Mouse (Mus musculus) megakaryocyte progenitor cell, adult 5-6 weeks (primary cell): ENCODE measurements around the gene Gpr183. TPM values are rescaled to one million over a fixed set of nuclear protein-coding genes. Genes with fewer than 3 reads are reported as not detected.
A peak's percentile ranks its signal among the peaks of the same experiment; 100 is the strongest.

Experiments used
- ATAC-seq: replicated peaks from 2 replicates; pipeline ENCODE4 v1.8.0; 2016; ENCODE audit warnings: mild to moderate bottlenecking, moderate TSS enrichment, inconsistent platforms; ENCODE audit not compliant: poor library complexity
- total RNA-seq, 2 experiments: library from RNA; stranded (forward) in 1 of 2; stranded (reverse) in 1 of 2; fragments of 157-497, 149-512 nt in 1 of 2; fragments of 200-1000 nt in 1 of 2; gene quantifications; 2 replicates each; pipeline versions ENCODE4 v1.2.3 to v1.2.4; 2015 to 2017

The Gpr183 gene
- total RNA-seq, 2 experiments from 2014 or later: 3.5 to 4.0 TPM

GRCm38 (mm10) chr14:121933906-121934596 is 30.9 kb downstream of the Gpr183 start:
- ATAC-seq: no peak

- ATAC-seq: no peak
Observed at GRCm38 (mm10) chr14:121932180-121932579, 32.8 kb downstream of the Gpr183 start.

GRCm38 (mm10) chr14:121931594-121931993 is 33.4 kb downstream of the Gpr183 start:
- ATAC-seq: no peak

- ATAC-seq: 0 out of 2 replicates have a peak, but pooled peaks have one; percentile 7
Observed at GRCm38 (mm10) chr14:121930731-121931383, 34.1 kb downstream of the Gpr183 start.

- ATAC-seq: peak; percentile 67
Observed at GRCm38 (mm10) chr14:121929243-121929951, 35.6 kb downstream of the Gpr183 start.

- ATAC-seq: peak; percentile 56
Observed at GRCm38 (mm10) chr14:121928375-121929137, 36.4 kb downstream of the Gpr183 start.

GRCm38 (mm10) chr14:121927451-121927850 is 37.5 kb downstream of the Gpr183 start:
- no peak for ATAC-seq

GRCm38 (mm10) chr14:121926901-121927300 is 38.1 kb downstream of the Gpr183 start:
- no peak for ATAC-seq

- no peak for ATAC-seq
Observed at GRCm38 (mm10) chr14:121924876-121925275, 40.1 kb downstream of the Gpr183 start.

GRCm38 (mm10) chr14:121922731-121923130 is 42.3 kb downstream of the Gpr183 start:
- ATAC-seq: no peak

GRCm38 (mm10) chr14:121922016-121922415 is 43.0 kb downstream of the Gpr183 start:
- no peak for ATAC-seq

GRCm38 (mm10) chr14:121920511-121921124 is 44.4 kb downstream of the Gpr183 start:
- no peak for ATAC-seq

- ATAC-seq: peak; percentile 49
Observed at GRCm38 (mm10) chr14:121919752-121920151, 45.2 kb downstream of the Gpr183 start.

GRCm38 (mm10) chr14:121918266-121918665 is 46.7 kb downstream of the Gpr183 start:
- no peak for ATAC-seq

GRCm38 (mm10) chr14:121916311-121917094 is 48.5 kb downstream of the Gpr183 start:
- ATAC-seq: peak; percentile 65

GRCm38 (mm10) chr14:121915621-121916020 is 49.4 kb downstream of the Gpr183 start, which contains the start of gene Gpr18:
Gpr18 (minus strand) TSS chr14:121915781.
- ATAC-seq: peak; percentile 69

GRCm38 (mm10) chr14:121915143-121915542 is 49.9 kb downstream of the Gpr183 start:
- no peak for ATAC-seq

GRCm38 (mm10) chr14:121912501-121912900 is 52.5 kb downstream of the Gpr183 start:
- ATAC-seq: no peak

GRCm38 (mm10) chr14:121909868-121910267 is 55.1 kb downstream of the Gpr183 start:
- ATAC-seq: no peak
